Mouse (Mus musculus) A20 (cell line): ENCODE data around the gene Nptx1.
A peak's percentile ranks its signal among the peaks of the same experiment; 100 is the strongest.

ENCODE experiments used
- DNase-seq: peaks from one replicate; pipeline ENCODE4 v3.0.0-alpha.2; 2011; ENCODE audit warnings: low read depth, low spot score

Gene Nptx1

DNA sequence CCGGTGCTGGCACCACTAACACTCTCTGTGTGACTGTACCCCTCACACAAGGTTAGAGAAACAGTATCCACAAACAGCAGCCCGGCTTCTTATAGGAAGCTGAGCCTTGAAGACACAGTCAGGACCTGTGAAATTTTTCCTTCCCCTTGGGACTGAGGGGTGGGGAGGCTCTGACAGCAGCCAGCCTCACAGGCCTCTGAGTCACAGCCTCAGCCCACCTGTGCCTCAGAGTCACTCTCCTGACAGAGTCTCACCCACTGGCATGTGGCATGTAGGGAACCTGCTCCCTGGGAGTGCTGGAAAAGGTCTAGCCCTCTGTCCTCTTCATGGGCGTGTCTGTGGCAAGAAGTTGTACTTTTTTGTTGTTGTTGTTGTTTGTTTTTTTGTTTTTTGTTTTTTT, 3.9 kb upstream of the Nptx1 start:
- DNase-seq = no peak

DNA sequence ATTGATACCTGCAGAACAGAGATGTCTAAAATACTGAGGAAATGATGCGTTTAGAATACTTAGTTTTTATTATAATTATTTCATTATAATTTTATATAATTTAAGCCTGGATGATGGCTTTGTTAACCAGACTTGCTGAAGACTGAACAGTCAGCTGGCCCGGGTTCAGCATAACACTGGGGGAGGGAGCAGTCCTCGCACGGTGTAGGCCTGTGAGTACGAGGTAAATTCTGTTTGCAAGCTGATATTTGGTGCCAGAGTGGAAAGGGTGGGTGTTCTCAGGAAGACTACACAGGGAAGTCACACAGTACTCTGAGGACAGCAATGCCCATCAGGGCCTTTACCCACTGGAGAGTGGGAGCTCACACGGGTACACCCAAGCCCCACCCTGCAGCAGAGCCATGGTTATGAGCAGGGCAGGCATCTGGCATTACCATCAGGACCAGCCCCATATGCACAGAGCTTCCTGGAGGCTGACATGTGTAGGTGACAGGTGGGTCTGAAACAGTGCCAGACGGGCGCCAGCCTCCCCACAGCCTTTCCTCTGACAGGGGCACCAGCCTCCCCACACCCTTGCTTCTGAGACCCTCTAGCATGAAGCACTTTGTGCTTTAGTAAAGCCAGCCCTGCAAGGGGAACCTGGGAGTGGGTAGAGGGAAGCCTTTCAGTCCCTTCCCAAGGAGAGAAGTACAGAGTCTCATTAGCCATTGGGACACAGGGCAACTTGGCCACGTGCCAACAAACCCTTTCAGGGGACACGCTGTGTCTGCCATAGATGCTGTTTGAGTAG, 3.2 kb upstream of the Nptx1 start:
- DNase-seq = no peak

- no peak for DNase-seq
Measured at GRCm38 (mm10) chr11:119549371-119549811, 1.8 kb upstream of the Nptx1 start.

- DNase-seq = no peak
Measured at GRCm38 (mm10) chr11:119548741-119549370, 1.3 kb upstream of the Nptx1 start.

DNA sequence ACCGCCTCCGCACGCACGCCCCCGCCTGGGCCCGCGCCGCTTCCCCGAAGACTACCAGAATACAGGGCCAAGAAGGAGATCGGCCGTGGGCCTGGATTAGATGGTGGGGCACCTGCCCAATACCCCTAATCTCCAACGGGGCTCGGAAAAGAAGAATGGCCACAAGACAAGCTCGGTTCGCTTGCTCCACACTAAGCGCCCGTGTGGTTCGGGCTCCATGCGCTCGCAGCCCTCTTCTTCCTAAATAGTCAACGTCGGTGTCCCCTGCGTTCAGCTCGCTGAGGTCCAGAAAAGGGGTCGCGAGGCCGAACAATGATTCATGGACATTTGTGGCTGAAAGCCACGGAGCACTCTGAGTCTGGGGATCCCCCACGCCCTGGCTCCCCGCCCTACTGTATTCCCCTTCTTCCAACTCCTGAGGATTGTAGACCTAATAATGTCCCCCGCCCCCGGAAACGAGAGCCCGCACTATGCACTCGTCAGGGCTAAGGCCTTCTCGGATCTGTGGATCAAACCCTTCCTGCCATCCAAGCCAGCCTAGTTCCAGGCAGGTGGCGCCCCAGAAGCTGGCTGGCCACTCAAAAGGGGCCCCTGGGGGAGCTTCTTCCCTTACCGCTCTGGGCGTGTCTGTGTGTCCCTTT, 518 bp upstream of the Nptx1 start:
- DNase-seq = no peak

GRCm38 (mm10) chr11:119546496-119547182, 914 bp downstream of the Nptx1 start:
- no peak for DNase-seq

DNA sequence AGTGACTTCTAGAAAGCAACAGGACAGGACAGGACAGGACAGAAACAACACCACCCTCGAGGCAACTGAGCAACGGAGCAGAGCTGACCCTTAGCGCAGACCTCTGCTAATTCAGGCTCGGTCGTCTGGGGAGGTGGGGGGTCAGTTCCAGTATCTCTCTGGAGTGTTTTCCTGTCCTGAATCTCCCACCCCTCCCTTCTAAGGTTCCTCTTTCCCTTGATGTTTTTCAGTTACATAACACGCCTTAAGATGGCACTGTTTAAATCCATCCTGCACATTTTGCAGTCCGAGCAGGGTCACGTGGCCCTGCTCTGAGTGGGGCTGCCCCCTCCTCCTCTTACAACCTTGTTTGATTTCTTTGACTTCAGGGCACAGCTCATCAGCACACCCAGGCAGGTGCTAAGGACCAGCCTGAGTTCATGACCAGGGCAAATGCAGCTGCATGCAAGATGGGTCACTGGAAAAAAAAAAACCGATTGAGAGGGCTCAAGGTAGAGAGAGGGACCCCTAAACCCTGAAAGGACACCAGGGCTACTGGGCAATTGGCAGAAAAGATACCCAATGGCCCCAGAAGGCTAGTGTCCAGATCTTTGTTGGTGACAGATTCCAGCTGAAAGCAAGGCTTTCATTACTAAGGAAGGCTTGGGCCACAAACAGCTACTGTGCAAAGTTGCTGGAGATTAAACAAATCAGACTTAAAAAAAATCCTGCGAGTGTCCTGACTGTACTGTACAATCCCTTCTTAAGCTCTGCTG, 1.6 kb downstream of the Nptx1 start:
- DNase-seq = peak; percentile 42

DNA sequence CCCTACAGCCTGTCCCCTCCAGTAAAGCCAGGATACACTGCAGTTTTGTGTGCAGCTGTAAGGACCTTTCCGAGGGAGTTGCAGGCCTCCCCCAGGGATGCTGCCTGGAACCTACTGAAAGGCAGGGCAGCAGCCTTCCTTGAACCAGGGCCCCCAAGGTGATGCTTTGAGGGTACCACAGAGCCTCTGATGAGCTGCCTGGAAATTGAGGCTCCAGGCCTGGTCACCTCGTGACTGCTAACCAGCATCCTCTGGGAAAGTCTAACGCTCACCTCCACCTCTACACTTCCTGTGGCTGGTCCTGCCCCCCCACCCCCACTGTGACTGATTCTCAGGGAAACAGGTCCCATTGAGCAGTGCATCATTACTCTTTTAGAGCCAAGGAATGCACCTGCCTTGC, 2.3 kb downstream of the Nptx1 start:
- no peak for DNase-seq

DNA sequence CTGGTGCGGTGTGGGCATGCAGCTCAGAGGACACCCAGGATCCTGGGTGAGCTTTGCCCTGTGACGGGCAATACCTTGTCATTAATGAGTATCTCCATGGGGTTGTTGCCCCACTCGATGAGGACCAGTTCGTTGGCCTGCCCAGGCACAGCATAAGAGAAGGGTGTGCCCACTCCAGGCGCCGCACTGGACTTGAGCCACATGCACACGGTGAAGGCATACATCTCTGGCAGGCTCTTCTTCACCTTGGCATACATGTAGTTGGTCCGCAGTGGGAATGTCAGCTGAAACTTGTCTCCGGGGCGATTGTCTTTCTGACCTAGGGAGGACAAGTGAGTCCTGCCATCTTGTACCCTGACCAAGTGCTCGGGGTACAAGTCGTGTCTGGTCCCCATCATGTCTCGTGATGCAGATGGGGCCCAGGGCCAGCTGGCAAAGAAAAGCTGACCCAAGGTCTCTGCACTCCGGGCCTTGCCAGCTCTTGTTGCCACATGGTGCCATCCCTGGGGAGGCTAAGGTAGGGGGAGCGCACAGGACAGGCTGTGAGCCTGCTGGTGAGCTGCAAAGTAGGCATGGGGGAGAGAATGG, 2.9 kb downstream of the Nptx1 start:
- DNase-seq = no peak

DNA sequence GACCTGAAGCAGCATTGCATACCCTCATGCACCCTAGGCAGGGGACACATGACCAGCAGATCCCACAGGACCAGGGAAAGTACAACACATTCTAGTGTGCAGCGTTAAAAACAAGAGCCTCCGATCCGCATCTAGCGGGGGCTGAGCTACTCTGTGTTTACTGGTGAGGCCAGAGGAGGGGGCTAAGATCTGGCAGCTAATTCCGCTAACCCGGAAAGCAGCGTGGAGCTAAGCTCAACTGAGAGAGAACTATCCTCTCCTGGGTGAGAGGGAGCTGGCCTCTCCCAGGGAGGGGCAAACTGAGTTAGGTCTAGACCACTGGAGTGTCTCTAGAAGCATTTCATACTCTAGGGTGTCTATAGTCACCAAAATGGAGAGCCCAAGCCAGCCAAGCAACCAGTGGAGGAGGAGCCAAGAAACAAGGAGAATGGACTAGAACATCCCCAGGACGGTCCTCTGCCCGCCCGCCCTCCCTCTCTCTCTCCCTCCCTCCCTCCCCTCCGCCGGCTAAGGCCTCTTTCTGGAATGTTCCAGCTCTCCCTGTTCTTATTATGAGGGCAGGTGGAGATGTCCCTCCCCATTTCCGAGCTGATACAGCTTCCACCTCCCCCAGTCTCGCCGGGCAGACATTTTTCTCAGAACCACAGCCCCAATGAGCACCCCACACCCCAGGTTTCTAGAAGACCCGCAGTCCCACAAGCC, 3.6 kb downstream of the Nptx1 start:
- no peak for DNase-seq

DNA sequence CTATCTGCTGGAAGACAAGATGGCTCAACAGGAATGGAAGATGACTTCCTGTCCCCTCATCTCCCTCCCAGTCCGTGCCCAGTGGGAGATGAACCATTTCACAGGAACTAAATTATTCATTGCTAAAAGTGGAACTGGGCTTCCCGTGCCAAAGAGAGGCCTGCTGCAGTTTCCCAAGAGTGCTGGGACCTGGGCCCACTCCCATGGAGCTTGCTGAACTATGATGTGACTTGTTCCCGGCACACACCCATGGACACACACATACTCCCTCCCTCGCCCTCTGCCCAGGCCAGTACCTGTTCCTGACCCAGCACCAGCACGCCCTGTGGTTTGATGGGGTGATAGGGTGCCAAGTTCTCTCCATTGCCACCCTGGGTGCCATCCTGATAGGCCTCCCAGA, 4.7 kb downstream of the Nptx1 start:
- no peak for DNase-seq

GRCm38 (mm10) chr11:119542371-119542770, 5.2 kb downstream of the Nptx1 start:
- DNase-seq = peak; percentile 12

DNA sequence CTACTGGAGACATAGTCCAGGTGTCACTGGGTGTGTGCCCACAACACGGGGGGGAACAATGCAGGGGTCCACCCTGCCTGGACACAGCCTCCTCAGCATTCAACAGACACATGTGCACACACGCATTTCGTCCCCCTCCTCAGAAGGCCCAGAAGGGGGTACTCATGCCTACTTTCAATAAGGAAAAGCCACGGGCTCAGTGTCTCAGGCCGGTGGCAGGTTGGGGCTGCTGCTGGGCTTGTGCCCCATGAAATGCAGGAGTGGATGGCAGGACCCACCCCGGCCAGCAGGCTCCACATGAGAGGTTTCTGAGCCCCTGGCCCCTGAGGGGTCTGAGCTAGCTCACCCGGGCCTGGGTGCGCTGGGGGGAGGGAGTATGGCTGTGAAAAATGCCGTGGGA, 6.5 kb downstream of the Nptx1 start:
- no peak for DNase-seq

- DNase-seq = no peak
Measured at GRCm38 (mm10) chr11:119540560-119540959, 7.0 kb downstream of the Nptx1 start.

GRCm38 (mm10) chr11:119539944-119540343, 7.6 kb downstream of the Nptx1 start:
- DNase-seq = no peak

GRCm38 (mm10) chr11:119533745-119534144, 13.8 kb downstream of the Nptx1 start:
- DNase-seq = no peak

- DNase-seq = no peak
Measured at GRCm38 (mm10) chr11:119532460-119532859, 15.1 kb downstream of the Nptx1 start.

DNA sequence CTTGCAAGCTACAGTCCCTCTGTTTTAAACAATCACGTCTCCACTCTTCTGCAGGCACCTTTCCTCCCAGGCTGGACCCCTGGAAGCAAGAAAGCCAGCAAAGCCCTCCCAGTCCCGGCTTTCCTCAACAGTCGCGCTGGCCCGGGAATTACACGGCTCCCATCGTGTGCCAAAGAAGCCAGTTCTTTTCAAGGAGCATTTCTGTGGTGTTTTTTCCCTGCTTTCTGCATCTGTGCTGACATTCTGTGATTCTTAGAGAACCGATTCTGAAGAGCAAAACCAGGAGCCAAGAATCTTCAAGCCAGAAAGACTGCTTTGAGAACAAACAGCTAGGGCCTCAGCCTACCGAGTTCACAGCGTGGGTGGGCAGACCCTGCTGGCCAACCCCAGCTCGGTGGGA, 18.6 kb downstream of the Nptx1 start:
- DNase-seq = no peak

DNA sequence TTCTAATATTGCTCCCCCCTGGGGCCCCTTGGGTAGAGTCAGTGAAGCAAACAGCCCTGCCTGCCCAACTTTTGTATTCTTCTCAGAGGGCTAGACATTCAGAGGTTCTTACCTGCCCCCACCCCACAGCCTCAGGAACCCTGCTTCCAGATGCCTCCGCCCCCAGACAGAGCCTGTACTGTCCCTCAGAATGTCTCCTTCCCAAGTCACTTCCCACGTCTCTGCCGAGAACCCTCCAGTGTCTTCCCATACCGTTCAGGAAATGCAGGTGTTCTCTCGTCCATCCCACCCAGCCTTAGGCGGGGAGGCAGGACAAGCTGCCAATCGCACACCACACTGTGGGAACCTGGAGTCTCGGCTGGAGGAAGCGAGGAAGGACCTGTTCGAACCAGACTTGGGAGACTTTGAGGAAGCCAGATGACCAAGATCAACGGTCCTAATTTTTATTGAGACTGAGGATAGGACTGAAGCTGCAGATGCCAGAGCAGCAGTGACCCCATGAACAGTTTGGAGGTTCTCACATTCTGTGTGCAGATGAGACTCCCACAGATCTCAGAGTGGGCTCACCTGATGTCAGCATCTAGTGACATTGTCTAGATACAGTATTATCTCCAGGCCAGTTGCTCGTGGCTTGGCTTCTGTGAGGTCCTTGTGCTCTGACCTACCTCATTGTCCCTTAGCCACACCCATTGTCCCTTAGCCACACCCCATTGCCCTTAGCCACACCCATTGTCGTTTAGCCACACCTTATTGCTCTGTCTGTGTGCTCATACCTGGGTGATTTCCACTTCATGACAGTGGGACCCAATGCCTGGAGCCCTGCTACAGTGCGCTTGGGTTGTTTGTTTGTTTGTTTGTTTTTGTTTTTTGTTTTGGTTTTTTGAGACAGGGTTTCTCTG, 21.2 kb downstream of the Nptx1 start:
- DNase-seq = no peak
